Mouse (Mus musculus): ENCODE results near the gene Gm42674.

GRCm38 (mm10) chr3:90585595-90585994 lies 16.1 kb upstream of the Gm42674 start:
- TF ChIP-seq POLR2A (IDR thresholded peaks at IDR 0.05; ENCODE audit: extremely low read depth, insufficient read depth, low read length): no peak
- peak; percentile 77 for TF ChIP-seq CTCF (IDR thresholded peaks at IDR 0.05; ENCODE audit: low read depth, low read length)

All from liver, adult 2 months (tissue).